Mouse (Mus musculus) 3T3-L1 (cell line): ENCODE data around the gene Cdc37l1.

Source experiments
- DNase-seq: peaks from one replicate; pipeline ENCODE4 v3.0.0-alpha.2; 2015; ENCODE audit warnings: low read depth, low spot score

The Cdc37l1 gene

GRCm38 (mm10) chr19:29046961-29047333, 56.8 kb downstream of the Cdc37l1 start:
- peak; percentile 51 for DNase-seq

GRCm38 (mm10) chr19:29047334-29048170, 57.4 kb downstream of the Cdc37l1 start, which contains the start of gene Ak3:
Ak3 (minus strand) TSS chr19:29047961.
- peak; percentile 68 for DNase-seq

- DNase-seq = no peak
Measured at GRCm38 (mm10) chr19:29049401-29050075, 59.4 kb downstream of the Cdc37l1 start.

- DNase-seq = peak; percentile 49
Measured at GRCm38 (mm10) chr19:29050186-29050980, 60.2 kb downstream of the Cdc37l1 start.

GRCm38 (mm10) chr19:29052786-29053185, 62.6 kb downstream of the Cdc37l1 start:
- no peak for DNase-seq

GRCm38 (mm10) chr19:29054594-29054993, 64.4 kb downstream of the Cdc37l1 start:
- DNase-seq = no peak

- DNase-seq = no peak
Measured at GRCm38 (mm10) chr19:29055469-29055868, 65.3 kb downstream of the Cdc37l1 start.

- DNase-seq = no peak
Measured at GRCm38 (mm10) chr19:29058741-29059140, 68.6 kb downstream of the Cdc37l1 start.

- no peak for DNase-seq
Measured at GRCm38 (mm10) chr19:29059688-29060087, 69.5 kb downstream of the Cdc37l1 start.

- no peak for DNase-seq
Measured at GRCm38 (mm10) chr19:29060299-29060698, 70.1 kb downstream of the Cdc37l1 start.

- no peak for DNase-seq
Measured at GRCm38 (mm10) chr19:29063009-29063408, 72.9 kb downstream of the Cdc37l1 start.

- DNase-seq = peak; percentile 96
Measured at GRCm38 (mm10) chr19:29063577-29064363, 73.6 kb downstream of the Cdc37l1 start.

- no peak for DNase-seq
Measured at GRCm38 (mm10) chr19:29064451-29065102, 74.4 kb downstream of the Cdc37l1 start.

- DNase-seq = no peak
Measured at GRCm38 (mm10) chr19:29066981-29067471, 76.9 kb downstream of the Cdc37l1 start.

- DNase-seq = no peak
Measured at GRCm38 (mm10) chr19:29069195-29069594, 79.0 kb downstream of the Cdc37l1 start.

- DNase-seq = no peak
Measured at GRCm38 (mm10) chr19:29074802-29075201, 84.7 kb downstream of the Cdc37l1 start.
